Mouse (Mus musculus): ENCODE measurements around the gene Fam76a. TPM values are rescaled to one million over a fixed set of nuclear protein-coding genes. Genes with fewer than 3 reads are reported as not detected.

Gene Fam76a
- polyA plus RNA-seq, 1 experiment from 2014 or later: 37.0 TPM

DNA sequence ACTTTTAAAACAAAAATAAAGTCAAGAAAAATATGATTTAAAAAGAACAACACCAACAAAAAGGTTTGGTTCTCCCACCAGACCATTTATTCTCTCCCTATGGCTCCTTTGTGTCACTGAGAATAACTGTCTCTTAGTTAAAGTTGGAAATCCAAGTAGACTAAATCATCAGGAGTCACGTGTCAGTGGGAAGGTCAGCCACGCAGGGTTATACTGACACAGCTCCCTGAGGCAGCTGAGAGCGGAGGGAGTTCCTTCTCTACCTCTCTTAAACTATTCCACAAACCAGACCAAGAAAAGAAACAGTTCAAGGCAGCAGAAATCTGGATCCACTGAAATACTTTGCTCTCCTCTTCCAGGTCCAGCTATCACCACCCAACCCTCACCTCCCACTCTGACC is 51.2 kb downstream of the Fam76a start:
- no peaks in the 10 kb centered on the region for H3K4me1 ChIP-seq (replicated peaks)
- H3K36me3 ChIP-seq: peaks cover 54% of the 10 kb centered on the region
- H3K9me3 ChIP-seq: no peaks in the 10 kb centered on the region
- no peak for ATAC-seq (ENCODE audit: low read depth)
- H3K9ac ChIP-seq: no peak overlapping the region
- H3K4me2 ChIP-seq: no peak overlapping the region
- H3K27me3 ChIP-seq: no peaks in the 10 kb centered on the region
- H3K27ac ChIP-seq (replicated peaks): no peak overlapping the region
- H3K4me3 ChIP-seq: no peak overlapping the region
- WGBS: 92% methylated on average over 3 of the region's 3 CpGs

DNA sequence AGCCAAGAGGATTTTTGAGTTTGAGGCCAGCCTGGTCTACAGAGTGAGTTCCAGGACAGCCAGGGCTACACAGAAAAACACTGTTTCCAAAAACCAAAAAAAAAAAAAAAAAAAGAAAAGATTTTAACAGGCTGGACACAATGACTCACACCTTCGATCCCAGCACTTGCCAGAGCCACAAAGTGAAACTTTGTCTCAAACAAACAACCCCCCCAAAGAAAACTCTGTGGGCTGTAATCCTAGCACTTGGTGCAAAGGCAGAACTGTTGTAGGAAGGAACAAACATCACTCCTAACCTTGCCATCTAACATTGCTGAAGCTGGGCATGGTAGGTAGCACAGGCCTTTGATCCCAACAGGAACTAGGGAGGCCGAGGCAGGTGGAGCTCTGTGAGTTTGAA is 57.5 kb downstream of the Fam76a start:
- WGBS: 95% methylated on average over 2 of the region's 2 CpGs
- H3K27ac ChIP-seq (replicated peaks): no peak overlapping the region

DNA sequence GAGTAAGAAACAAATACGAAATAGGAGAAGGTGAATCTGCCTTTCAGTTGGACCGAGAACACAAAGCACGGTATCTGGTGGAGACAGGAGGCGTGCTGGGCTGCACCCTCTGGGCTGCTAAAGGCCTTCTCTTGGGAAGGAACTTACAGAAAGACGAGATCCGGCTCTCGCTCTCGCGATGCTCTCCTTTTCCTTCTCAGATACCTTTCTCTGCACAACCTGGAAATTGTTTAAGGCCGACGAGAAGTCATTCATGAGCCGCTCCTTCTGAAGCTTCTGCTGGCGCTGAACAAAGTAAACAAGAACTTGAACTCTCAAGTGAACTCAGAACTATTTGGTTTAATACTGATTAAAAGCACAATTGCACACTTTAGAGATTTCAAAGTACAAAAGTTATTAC is 59.3 kb downstream of the Fam76a start:
- Histone ChIP-seq H3K36me3 (peaks cover 88% of the 10 kb centered on the region), H3K9me3 (no peaks in the 10 kb centered on the region), H3K27ac (replicated peaks) (no peak overlapping the region), H3K9ac (no peak overlapping the region), H3K4me2 (no peak overlapping the region), H3K4me1 (replicated peaks) (no peaks in the 10 kb centered on the region), H3K4me3 (no peak overlapping the region), H3K27me3 (no peaks in the 10 kb centered on the region)
- ATAC-seq (ENCODE audit: low read depth): no peak
- WGBS: 93% methylated on average over 13 of the region's 13 CpGs

More for the DNA sequence above, 57.5 kb downstream of the Fam76a start:
- Histone ChIP-seq H3K9me3 (no peaks in the 10 kb centered on the region), H3K4me1 (replicated peaks) (no peaks in the 10 kb centered on the region), H3K4me2 (no peak overlapping the region), H3K27me3 (no peaks in the 10 kb centered on the region), H3K9ac (no peak overlapping the region), H3K36me3 (peaks cover 91% of the 10 kb centered on the region), H3K4me3 (no peak overlapping the region)
- ATAC-seq (ENCODE audit: low read depth): no peak

DNA sequence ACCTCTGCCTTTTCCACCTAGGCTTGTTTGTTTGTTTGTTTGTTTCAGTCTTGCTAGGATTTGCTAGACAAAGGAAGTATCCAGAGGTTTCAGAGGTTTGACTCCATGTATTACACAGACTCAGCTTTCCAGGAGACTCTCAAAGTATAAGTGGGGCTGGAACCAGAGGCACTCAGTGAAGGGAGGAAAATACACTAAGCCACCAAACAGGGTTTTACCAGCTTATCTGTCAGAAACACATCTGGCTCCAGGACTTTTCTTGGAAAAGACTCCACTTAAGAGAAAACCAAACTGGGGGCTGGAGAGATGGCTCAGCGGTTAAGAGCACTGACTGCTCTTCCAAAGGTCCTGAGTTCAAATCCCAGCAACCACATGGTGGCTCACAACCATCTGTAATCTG is 61.5 kb downstream of the Fam76a start:
- H3K9ac ChIP-seq: no peak overlapping the region
- H3K4me2 ChIP-seq: no peak overlapping the region
- H3K9me3 ChIP-seq: no peaks in the 10 kb centered on the region
- H3K4me3 ChIP-seq: no peak overlapping the region
- H3K27me3 ChIP-seq: no peaks in the 10 kb centered on the region
- H3K4me1 ChIP-seq (replicated peaks): no peaks in the 10 kb centered on the region
- no peak overlapping the region for H3K27ac ChIP-seq (replicated peaks)
- peaks cover 88% of the 10 kb centered on the region for H3K36me3 ChIP-seq
- WGBS: 94% methylated on average over 1 of the region's 1 CpGs
- ATAC-seq (ENCODE audit: low read depth): no peak

Other genes with a start within 250 kb of the Fam76a start
- 3.6 and 5.6 TPM in 2 replicates for gene Xkr8, start 190.0 kb downstream of the Fam76a start, polyA plus RNA-seq (2015; fragmentation: Nextera tagmentation; extraction: Ambion mirVana)
- 0.53 and 0.58 TPM in 2 replicates for gene Smpdl3b, start 165.3 kb downstream of the Fam76a start, polyA plus RNA-seq (2015; fragmentation: Nextera tagmentation; extraction: Ambion mirVana)
- gene Rpa2, start 154.2 kb downstream of the Fam76a start, polyA plus RNA-seq (2015; fragmentation: Nextera tagmentation; extraction: Ambion mirVana): 35.4 and 45.3 TPM in 2 replicates
- 0.47 and 0.90 TPM in 2 replicates for gene Themis2, start 126.2 kb downstream of the Fam76a start, polyA plus RNA-seq (2015; fragmentation: Nextera tagmentation; extraction: Ambion mirVana)
- 44.8 and 49.5 TPM in 2 replicates for gene Ppp1r8, start 79.4 kb downstream of the Fam76a start, polyA plus RNA-seq (2015; fragmentation: Nextera tagmentation; extraction: Ambion mirVana)
- 134 and 143 TPM in 2 replicates for gene Stx12, start 38.0 kb downstream of the Fam76a start, polyA plus RNA-seq (2015; fragmentation: Nextera tagmentation; extraction: Ambion mirVana)
- gene Fgr, start 51.5 kb upstream of the Fam76a start, polyA plus RNA-seq (2015; fragmentation: Nextera tagmentation; extraction: Ambion mirVana): not detected in 2 replicates
- gene Ahdc1, start 88.7 kb upstream of the Fam76a start, polyA plus RNA-seq (2015; fragmentation: Nextera tagmentation; extraction: Ambion mirVana): 9.4 and 9.9 TPM in 2 replicates
- gene Wasf2, start 207.9 kb upstream of the Fam76a start, polyA plus RNA-seq (2015; fragmentation: Nextera tagmentation; extraction: Ambion mirVana): 34.0 and 36.5 TPM in 2 replicates

Data from neural tube, embryonic 13.5 days (tissue).